Mouse (Mus musculus) thymus, adult 18-20 months (tissue): ENCODE data around the gene Gm5286.
"Not testable (repeated sequence)": the region's sequence is repeated elsewhere in the genome, so short reads cannot be mapped to it uniquely, and the experiment has no call there.

Experiments
- DNase-seq, 2 experiments: peaks; one replicate each; pipeline ENCODE4 v3.0.0; 2022; ENCODE audit warnings: mixed read lengths in 2 of 2

Gene Gm5286

GRCm38 (mm10) chr3:94196414-94196813 lies at the start of gene Gm5286:
Gene Gm5286 (plus strand): TSS chr3:94196714.
- not testable (repeated sequence) for DNase-seq

GRCm38 (mm10) chr3:94167351-94167750 lies 29.2 kb upstream of the Gm5286 start:
- DNase-seq, result not testable (repeated sequence)

GRCm38 (mm10) chr3:94178093-94178492 lies 18.4 kb upstream of the Gm5286 start, which contains the start of gene Gm10696:
Gene Gm10696 (minus strand): TSS chr3:94178193.
- not testable (repeated sequence) for DNase-seq
